Comparison of ENCODE assay signal across 8 mouse cellular contexts in genomic region chr17:25874721-25875170, GRCm38 (mm10). TPM values are rescaled to one million over a fixed set of nuclear protein-coding genes. Genes with fewer than 3 reads are reported as not detected.
DNase-seq lines count a peak whose midpoint lies in the region; ATAC-seq and TF ChIP-seq lines count a peak whose summit lies in the region.

Mettl26 (plus strand) TSS chr17:25875074.

- H3K4me3 ChIP-seq in G1E (ENCODE audit: low read depth, low read length): peak within 1 kb of the TSS; percentile 93
- peak within 1 kb of the TSS; percentile 75 for H3K4me3 ChIP-seq in forebrain, embryonic 15.5 days
- H3K4me3 ChIP-seq in liver, embryonic 16.5 days (ENCODE audit: low read depth, low read length): peak within 1 kb of the TSS; percentile 85
- peak within 1 kb of the TSS; percentile 78 for H3K4me3 ChIP-seq in neural tube, embryonic 12.5 days
- peak within 1 kb of the TSS; percentile 64 for H3K4me3 ChIP-seq in stomach, postnatal 0 days (ENCODE audit: low read depth, low read length)

- H3K9ac ChIP-seq in forebrain, embryonic 15.5 days (replicated peaks): peak within 1 kb of the TSS; percentile 85
- H3K9ac ChIP-seq in liver, embryonic 16.5 days (ENCODE audit: low read depth, low read length): peak within 1 kb of the TSS; percentile 83
- peak within 1 kb of the TSS; percentile 81 for H3K9ac ChIP-seq in neural tube, embryonic 12.5 days
- peak within 1 kb of the TSS; percentile 68 for H3K9ac ChIP-seq in stomach, postnatal 0 days (ENCODE audit: low read length)

- peak within 1 kb of the TSS; percentile 94 for H3K27ac ChIP-seq in forebrain, embryonic 15.5 days (replicated peaks)
- H3K27ac ChIP-seq in liver, embryonic 16.5 days (ENCODE audit: low read length): peak within 1 kb of the TSS; percentile 90
- H3K27ac ChIP-seq in neural tube, embryonic 12.5 days: peak within 1 kb of the TSS; percentile 85
- peak within 1 kb of the TSS; percentile 89 for H3K27ac ChIP-seq in stomach, postnatal 0 days (replicated peaks)

- H3K9me3 ChIP-seq in G1E (replicated peaks): no peaks in the 10 kb centered on the region
- no peaks in the 10 kb centered on the region for H3K9me3 ChIP-seq in forebrain, embryonic 15.5 days
- H3K9me3 ChIP-seq in liver, embryonic 16.5 days (replicated peaks; ENCODE audit: control insufficient read depth, low read length): no peaks in the 10 kb centered on the region
- H3K9me3 ChIP-seq in neural tube, embryonic 12.5 days: no peaks in the 10 kb centered on the region
- H3K9me3 ChIP-seq in stomach, postnatal 0 days (ENCODE audit: control insufficient read depth, low read length): no peaks in the 10 kb centered on the region

- H3K4me1 ChIP-seq in G1E (ENCODE audit: insufficient read depth, low read depth, low read length): peaks cover 36% of the 10 kb centered on the region
- peaks cover 27% of the 10 kb centered on the region for H3K4me1 ChIP-seq in forebrain, embryonic 15.5 days
- H3K4me1 ChIP-seq in liver, embryonic 16.5 days (ENCODE audit: control insufficient read depth, low read depth, low read length): peaks cover 23% of the 10 kb centered on the region
- peaks cover 16% of the 10 kb centered on the region for H3K4me1 ChIP-seq in neural tube, embryonic 12.5 days
- peaks cover 5% of the 10 kb centered on the region; the same call in 1 of the 2 replicates for H3K4me1 ChIP-seq in stomach, postnatal 0 days (replicated peaks; ENCODE audit: control insufficient read depth, insufficient read depth)

- no peak for TF ChIP-seq EP300 in stomach, postnatal 0 days (optimal IDR thresholded peaks at IDR 0.05)

- under 1% methylated on average over 25 of the region's 25 CpGs for WGBS in forebrain, embryonic 15.5 days
- under 1% methylated on average over 25 of the region's 25 CpGs for WGBS in large intestine, adult 2 months
- WGBS in liver, embryonic 16.5 days (ENCODE audit: insufficient replicate concordance): under 1% methylated on average over 25 of the region's 25 CpGs
- WGBS in neural tube, embryonic 12.5 days: under 1% methylated on average over 25 of the region's 25 CpGs
- 1% methylated on average over 25 of the region's 25 CpGs for WGBS in stomach, postnatal 0 days

- intact Hi-C loops in heart, postnatal 14 days (cut with DNase I): no loop called here

- peak; percentile 69 for DNase-seq in G1E (ENCODE audit: low spot score)
- DNase-seq in cerebellum, adult 11-12 months: peak; percentile 87
- DNase-seq in heart, postnatal 14 days: peak; percentile 91 to 96
- DNase-seq in large intestine, adult 2 months (ENCODE audit: low read depth, low spot score): peak; percentile 80
- peak; percentile 91 for DNase-seq in stomach, postnatal 0 days (ENCODE audit: low spot score)

- peak; percentile 58; the same call in 1 of the 2 replicates for ATAC-seq in G1E (ENCODE audit: extremely low read depth, insufficient number of reproducible peaks, low FRiP score, poor library complexity, severe bottlenecking)
- peak; percentile 77 for ATAC-seq in forebrain, embryonic 15.5 days (replicated peaks)
- ATAC-seq in liver, embryonic 16.5 days (ENCODE audit: low read depth): peak; percentile 71
- ATAC-seq in neural tube, embryonic 12.5 days (ENCODE audit: low FRiP score, low read depth): peak; percentile 58
- ATAC-seq in stomach, postnatal 0 days (ENCODE audit: low FRiP score, low TSS enrichment): peak; percentile 59; the same call in 1 of the 2 replicates

- no peaks in the 10 kb centered on the region; the same call in 1 of the 2 replicates for H3K27me3 ChIP-seq in G1E (ENCODE audit: insufficient read depth, low read length)
- no peaks in the 10 kb centered on the region for H3K27me3 ChIP-seq in forebrain, embryonic 15.5 days
- no peaks in the 10 kb centered on the region for H3K27me3 ChIP-seq in liver, embryonic 16.5 days (ENCODE audit: control insufficient read depth, insufficient read depth, low read depth, low read length)
- H3K27me3 ChIP-seq in neural tube, embryonic 12.5 days (replicated peaks): no peaks in the 10 kb centered on the region
- H3K27me3 ChIP-seq in stomach, postnatal 0 days (ENCODE audit: control insufficient read depth, insufficient read depth, low read length): no peaks in the 10 kb centered on the region

- no peak for TF ChIP-seq CTCF in G1E (IDR thresholded peaks at IDR 0.05; ENCODE audit: low read depth, low read length)
- TF ChIP-seq CTCF in stomach, postnatal 0 days (IDR thresholded peaks at IDR 0.05; ENCODE audit: low read depth): peak; percentile 50; the same call in 1 of the 2 replicates

- peaks cover 33% of the 10 kb centered on the region for H3K36me3 ChIP-seq in G1E (replicated peaks)
- peaks cover 20% of the 10 kb centered on the region for H3K36me3 ChIP-seq in forebrain, embryonic 15.5 days
- no peaks in the 10 kb centered on the region for H3K36me3 ChIP-seq in liver, embryonic 16.5 days (ENCODE audit: control insufficient read depth, insufficient read depth)
- H3K36me3 ChIP-seq in neural tube, embryonic 12.5 days: peaks cover 22% of the 10 kb centered on the region
- peaks cover 4% of the 10 kb centered on the region; the same call in 1 of the 2 replicates for H3K36me3 ChIP-seq in stomach, postnatal 0 days (ENCODE audit: control insufficient read depth, insufficient read depth, low read length)

- H3K4me2 ChIP-seq in forebrain, embryonic 15.5 days (replicated peaks): peak within 1 kb of the TSS; percentile 97
- peak within 1 kb of the TSS; percentile 85 for H3K4me2 ChIP-seq in liver, embryonic 16.5 days (ENCODE audit: low read depth, low read length)
- peak within 1 kb of the TSS; percentile 96 for H3K4me2 ChIP-seq in neural tube, embryonic 12.5 days (replicated peaks)
- H3K4me2 ChIP-seq in stomach, postnatal 0 days (replicated peaks; ENCODE audit: low read depth): peak within 1 kb of the TSS; percentile 90

RNA-seq across cellular contexts. Expression of gene Mettl26, which starts in this region (rescaled TPM):
- total RNA-seq in G1E (2014; fragmentation: Nextera tagmentation) (13.9 and 19.0 TPM in 2 replicates), G1E (2017) (12.4 and 16.7 TPM in 2 replicates)
- polyA plus RNA-seq in G1E (2012): 30.2 and 34.4 TPM in 2 replicates
- 61.8 and 62.0 TPM in 2 replicates for polyA plus RNA-seq in forebrain, embryonic 15.5 days (2015; fragmentation: Nextera tagmentation; extraction: Ambion mirVana)
- total RNA-seq in heart, postnatal 14 days (2021): 10 to 100 TPM; 11.3 to 13.2 TPM
- 78.7 and 115 TPM in 2 replicates for polyA plus RNA-seq in large intestine, adult 2 months (2012; rRNA removed)
- polyA plus RNA-seq in liver, embryonic 16.5 days (2015; fragmentation: Nextera tagmentation; extraction: Ambion mirVana): 47.8 and 50.5 TPM in 2 replicates
- 52.0 and 56.9 TPM in 2 replicates for polyA plus RNA-seq in neural tube, embryonic 12.5 days (2016; fragmentation: Nextera tagmentation; extraction: Ambion mirVana)
- 52.9 and 54.1 TPM in 2 replicates for polyA plus RNA-seq in stomach, postnatal 0 days (2015; fragmentation: Nextera tagmentation; extraction: Ambion mirVana)

Comparison
In these comparisons a context has a peak if more than half of its experiments do, and no peak if none do; other contexts are left out.
1. Peak in every context shown above with its lines: DNase-seq, ATAC-seq, H3K4me3 ChIP-seq and H3K27ac ChIP-seq.